Mouse (Mus musculus): Measurements from ENCODE around the gene Vmn1r163. TPM values are rescaled to one million over a fixed set of nuclear protein-coding genes. Genes with fewer than 3 reads are reported as not detected.
"Not testable (repeated sequence)": the region's sequence is repeated elsewhere in the genome, so short reads cannot be mapped to it uniquely, and the experiment has no call there.

Gene Vmn1r163
- not detected in 2 replicates for polyA plus RNA-seq (2015; fragmentation: Nextera tagmentation; extraction: Ambion mirVana)

GRCm38 (mm10) chr7:23055240-23055639, at the start of gene Vmn1r163:
TSS of gene Vmn1r163 (plus strand) at chr7:23055540.
- WGBS: no CpG with 5 or more reads among the region's 1 CpGs
- H3K9ac ChIP-seq; H3K4me3 ChIP-seq; H3K27me3 ChIP-seq; H3K27ac ChIP-seq; H3K9me3 ChIP-seq; H3K4me1 ChIP-seq; ATAC-seq (ENCODE audit: insufficient number of reproducible peaks, insufficient read depth, low FRiP score, low TSS enrichment, low read depth); H3K36me3 ChIP-seq; H3K4me2 ChIP-seq: not testable (repeated sequence)

DNA sequence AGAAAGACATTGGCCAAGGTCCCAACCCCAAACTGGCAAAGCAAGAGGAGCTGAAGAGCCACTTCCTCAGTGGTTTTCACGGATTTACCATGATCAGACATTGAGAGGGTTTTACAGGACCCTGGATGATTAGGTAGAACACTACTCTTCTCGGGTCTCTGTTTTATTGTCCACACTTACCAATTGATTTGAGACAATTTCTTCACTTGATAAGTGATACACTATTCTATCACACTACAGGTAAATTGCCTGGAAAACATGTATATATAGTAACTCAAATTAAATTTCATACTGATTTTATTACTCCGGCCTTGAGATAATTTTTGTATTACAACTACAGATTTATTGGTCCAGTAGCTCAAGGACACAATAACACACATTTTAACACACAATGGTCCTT, 35.5 kb upstream of the Vmn1r163 start, which contains the start of gene Gm4216:
Gene Gm4216 (minus strand): TSS at position 101 of the 400 bp plus-strand sequence.
- no CpG with 5 or more reads among the region's 3 CpGs for WGBS

GRCm38 (mm10) chr7:23067356-23067755, 12.0 kb downstream of the Vmn1r163 start, which contains the start of gene Gm8720:
TSS of gene Gm8720 (minus strand) at chr7:23067456.
- not testable (repeated sequence) for H3K9ac ChIP-seq; H3K27ac ChIP-seq; H3K36me3 ChIP-seq; H3K9me3 ChIP-seq; H3K4me1 ChIP-seq; ATAC-seq (ENCODE audit: insufficient number of reproducible peaks, insufficient read depth, low FRiP score, low TSS enrichment, low read depth); H3K4me3 ChIP-seq; H3K27me3 ChIP-seq; H3K4me2 ChIP-seq
- no CpG with 5 or more reads among the region's 1 CpGs for WGBS

More for the DNA sequence above, 35.5 kb upstream of the Vmn1r163 start, which contains the start of gene Gm4216:
- H3K4me2 ChIP-seq; H3K27me3 ChIP-seq; H3K36me3 ChIP-seq; ATAC-seq (ENCODE audit: insufficient number of reproducible peaks, insufficient read depth, low FRiP score, low TSS enrichment, low read depth); H3K9me3 ChIP-seq; H3K27ac ChIP-seq; H3K9ac ChIP-seq; H3K4me3 ChIP-seq; H3K4me1 ChIP-seq: not testable (repeated sequence)

Other genes with a start within 250 kb of the Vmn1r163 start
- not detected in 2 replicates for gene Vmn1r159, start 211.9 kb upstream of the Vmn1r163 start, polyA plus RNA-seq (2015; fragmentation: Nextera tagmentation; extraction: Ambion mirVana)
- gene Vmn1r160, start 184.3 kb upstream of the Vmn1r163 start, polyA plus RNA-seq (2015; fragmentation: Nextera tagmentation; extraction: Ambion mirVana): not detected in 2 replicates
- not detected in 2 replicates for gene Gm4214, start 70.9 kb upstream of the Vmn1r163 start, polyA plus RNA-seq (2015; fragmentation: Nextera tagmentation; extraction: Ambion mirVana)
- not detected in 2 replicates for gene Gm4216, start 35.6 kb upstream of the Vmn1r163 start, polyA plus RNA-seq (2015; fragmentation: Nextera tagmentation; extraction: Ambion mirVana)
- not detected in 2 replicates for gene Gm8720, start 11.9 kb downstream of the Vmn1r163 start, polyA plus RNA-seq (2015; fragmentation: Nextera tagmentation; extraction: Ambion mirVana)
- gene Gm10662, start 88.9 kb downstream of the Vmn1r163 start, polyA plus RNA-seq (2015; fragmentation: Nextera tagmentation; extraction: Ambion mirVana): not detected in 2 replicates
- not detected in 2 replicates for gene Vmn1r165, start 161.8 kb downstream of the Vmn1r163 start, polyA plus RNA-seq (2015; fragmentation: Nextera tagmentation; extraction: Ambion mirVana)
- not detected in 2 replicates for gene Vmn1r166, start 196.1 kb downstream of the Vmn1r163 start, polyA plus RNA-seq (2015; fragmentation: Nextera tagmentation; extraction: Ambion mirVana)
- gene Gm6902, start 223.4 kb downstream of the Vmn1r163 start, polyA plus RNA-seq (2015; fragmentation: Nextera tagmentation; extraction: Ambion mirVana): not detected in 2 replicates
- gene Nlrp4e, start 245.7 kb downstream of the Vmn1r163 start, polyA plus RNA-seq (2015; fragmentation: Nextera tagmentation; extraction: Ambion mirVana): not detected in 2 replicates

Measured in embryonic facial prominence, embryonic 13.5 days (tissue).